Mouse (Mus musculus) right cerebral cortex, postnatal 10 days (tissue): ENCODE measurements at regions not wholly inside any gene's neighbourhood (a gene's known extent, or its start where the extent isn't known, plus 50 kb on each side); places are given as distances from the start of the nearest gene placed in this dataset.
"Not testable (repeated sequence)": the region's sequence is repeated elsewhere in the genome, so short reads cannot be mapped to it uniquely, and the experiment has no call there.

Experiments
- DNase-seq, 2 experiments: peaks; one replicate each; pipeline ENCODE4 v3.0.0; 2021; ENCODE audit warnings: low spot score in 2 of 2

- not testable (repeated sequence) for DNase-seq
These were observed 223.6 kb upstream of the Car8 start for GRCm38 (mm10) chr4:8462414-8462813.

GRCm38 (mm10) chr4:8454346-8454745 is 215.5 kb upstream of the Car8 start:
- DNase-seq, result no peak

GRCm38 (mm10) chr4:8432393-8432792 is 193.6 kb upstream of the Car8 start:
- peak in 1 of 2 experiments; percentile 46 for DNase-seq

GRCm38 (mm10) chr4:8431032-8431332 is 192.1 kb upstream of the Car8 start:
- no peak for DNase-seq

- DNase-seq, result no peak
These were observed 191.6 kb upstream of the Car8 start for GRCm38 (mm10) chr4:8430269-8431031.

GRCm38 (mm10) chr4:8429771-8430170 is 190.9 kb upstream of the Car8 start:
- no peak for DNase-seq

GRCm38 (mm10) chr4:8428629-8429523 is 190.0 kb upstream of the Car8 start:
- DNase-seq, result no peak

GRCm38 (mm10) chr4:8427812-8428211 is 189.0 kb upstream of the Car8 start:
- DNase-seq, result no peak

GRCm38 (mm10) chr4:8423392-8424045 is 184.7 kb upstream of the Car8 start:
- no peak for DNase-seq

GRCm38 (mm10) chr4:8421285-8421684 is 182.4 kb upstream of the Car8 start:
- peak in 1 of 2 experiments; percentile 41 for DNase-seq

GRCm38 (mm10) chr4:8418374-8419031 is 179.7 kb upstream of the Car8 start:
- no peak for DNase-seq

GRCm38 (mm10) chr4:8417821-8418220 is 179.0 kb upstream of the Car8 start:
- no peak for DNase-seq

GRCm38 (mm10) chr4:8413307-8413706 is 174.5 kb upstream of the Car8 start:
- no peak for DNase-seq

- no peak for DNase-seq
These were observed 161.2 kb upstream of the Car8 start for GRCm38 (mm10) chr4:8400069-8400468.

GRCm38 (mm10) chr4:8399430-8399829 is 160.6 kb upstream of the Car8 start:
- no peak for DNase-seq

GRCm38 (mm10) chr4:8398969-8399368 is 160.1 kb upstream of the Car8 start:
- DNase-seq, result peak in 1 of 2 experiments; percentile 38

- DNase-seq, result no peak
These were observed 144.3 kb upstream of the Car8 start for GRCm38 (mm10) chr4:8383162-8383561.

- no peak for DNase-seq
These were observed 143.2 kb upstream of the Car8 start for GRCm38 (mm10) chr4:8382125-8382417.

GRCm38 (mm10) chr4:8381408-8382124 is 142.7 kb upstream of the Car8 start:
- peak; percentile 37 to 52 for DNase-seq

- peak; percentile 53 to 67 for DNase-seq
These were observed 142.0 kb upstream of the Car8 start for GRCm38 (mm10) chr4:8380711-8381338.
